Mouse (Mus musculus) lung, postnatal 10 days (tissue): ENCODE data around the gene Slc5a3.

Experiments
- DNase-seq: peaks from one replicate; pipeline ENCODE4 v3.0.0; 2021

Slc5a3 gene

GRCm38 (mm10) chr16:92057852-92058643 lies at the start of gene Slc5a3, which contains the start of the genes Mrps6 and Gm49711:
Gene Slc5a3, plus strand, starts transcription at chr16:92058322.
Gene Mrps6, plus strand, starts transcription at chr16:92058270.
Gene Gm49711, plus strand, starts transcription at chr16:92058316.
- peak; percentile 84 for DNase-seq

- no peak for DNase-seq
These were observed 48.5 kb upstream of the Slc5a3 start for GRCm38 (mm10) chr16:92009586-92009985.

DNA sequence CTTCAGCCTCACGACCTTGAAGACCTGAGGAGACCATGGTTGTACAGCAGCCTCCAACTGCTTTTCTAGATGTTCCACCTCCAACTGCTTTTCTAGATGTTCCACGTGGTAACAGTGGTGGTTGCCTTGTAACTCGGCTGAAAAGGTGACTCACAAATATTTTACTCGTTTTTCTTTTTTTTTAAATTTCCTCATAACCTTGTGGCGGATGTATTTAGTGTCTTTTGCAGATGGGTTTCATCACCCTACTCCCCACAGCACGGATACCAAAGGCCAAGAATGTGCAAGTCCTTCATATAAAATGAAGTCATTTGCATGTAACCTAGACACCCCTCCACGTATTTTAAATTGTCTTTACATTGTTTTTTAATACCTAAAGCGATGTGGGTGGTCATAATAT lies 41.3 kb upstream of the Slc5a3 start:
- DNase-seq, result no peak

DNA sequence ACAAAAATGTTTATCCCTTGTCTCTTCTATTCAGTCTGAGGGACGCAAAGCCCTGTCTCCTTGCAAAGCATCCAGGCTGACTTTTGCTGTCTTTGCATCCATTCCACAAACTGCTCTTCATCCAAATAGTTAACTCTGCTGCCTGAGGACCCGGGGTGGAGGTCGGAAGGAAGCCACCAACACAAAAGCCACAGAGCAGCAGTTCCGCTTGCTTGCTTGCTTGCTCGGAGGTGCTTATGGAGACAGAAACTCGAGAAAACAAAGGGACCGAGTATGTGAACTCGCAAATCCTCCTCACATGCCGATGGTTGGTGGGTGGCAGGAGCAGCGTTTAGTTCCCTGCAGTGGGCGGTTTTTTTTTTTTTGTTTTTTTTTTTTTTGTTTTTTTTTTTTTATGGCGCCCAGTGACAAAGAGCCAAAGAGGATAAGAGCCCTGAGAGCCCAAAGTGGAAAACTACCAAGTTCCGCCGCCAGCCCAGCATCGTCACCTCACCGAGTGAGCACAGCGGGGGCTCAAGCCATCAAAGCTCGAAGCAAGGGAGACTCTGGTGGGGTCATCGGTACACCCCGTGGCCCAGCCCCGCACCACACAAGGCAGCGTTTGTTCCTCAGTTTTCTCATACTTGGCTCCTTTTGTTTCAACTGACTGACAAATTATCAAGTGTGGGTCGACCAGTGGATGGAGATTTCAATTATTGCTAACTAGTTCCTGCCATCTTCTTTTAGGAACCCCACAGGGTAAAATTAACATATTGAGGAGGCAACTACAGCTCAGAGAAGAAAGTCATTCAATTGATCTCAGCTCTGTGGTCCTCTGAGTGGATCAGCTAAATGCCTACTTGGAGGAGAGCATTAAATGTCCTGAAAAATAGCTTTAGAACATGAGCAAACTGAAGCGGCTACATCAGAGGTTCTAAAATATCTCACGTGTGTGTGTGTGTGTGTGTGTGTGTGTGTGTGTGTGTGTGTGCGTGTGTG lies 38.7 kb upstream of the Slc5a3 start:
- peak; percentile 63 for DNase-seq

GRCm38 (mm10) chr16:92021656-92022400 lies 36.3 kb upstream of the Slc5a3 start:
- DNase-seq, result no peak

- DNase-seq, result no peak
These were observed 35.4 kb upstream of the Slc5a3 start for GRCm38 (mm10) chr16:92022494-92023283.

DNA sequence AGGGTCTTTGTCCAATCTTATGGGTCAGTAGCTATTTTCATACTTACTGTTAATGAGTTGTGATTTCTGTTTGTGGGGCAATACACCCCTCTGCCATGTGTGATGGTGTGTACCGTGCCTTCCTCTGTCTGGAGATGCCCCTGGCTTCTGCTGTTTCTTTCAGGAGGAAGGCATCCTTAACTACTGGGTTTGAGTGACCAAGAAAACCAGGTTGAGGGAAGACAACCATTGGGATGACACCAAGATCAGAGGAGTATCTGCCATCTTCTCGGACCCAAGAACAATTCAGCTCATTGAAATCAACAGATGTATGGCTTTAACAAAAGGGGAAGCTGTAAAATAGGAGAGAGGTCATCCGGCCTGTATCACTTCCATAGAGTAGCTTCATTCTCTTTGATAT lies 24.8 kb upstream of the Slc5a3 start:
- no peak for DNase-seq

DNA sequence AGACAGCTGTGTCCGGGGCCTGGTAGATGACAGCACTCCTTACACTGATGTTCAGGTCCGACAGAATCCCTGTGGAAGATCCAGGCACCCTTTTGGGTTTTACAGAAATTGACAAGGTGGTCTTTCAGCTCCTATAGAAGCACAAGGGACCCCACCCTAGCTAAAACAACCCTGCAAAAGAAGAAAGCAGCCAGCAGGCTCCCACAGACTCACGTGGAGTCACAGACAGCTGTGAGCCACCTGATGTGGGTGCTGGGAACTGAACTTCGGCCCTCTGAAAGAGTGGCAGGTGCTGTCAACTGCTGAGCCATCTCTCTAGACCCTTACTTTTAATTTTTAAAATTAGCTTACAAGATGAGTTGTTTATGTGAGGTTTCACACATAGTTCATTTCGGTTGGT lies 23.4 kb upstream of the Slc5a3 start:
- no peak for DNase-seq

DNA sequence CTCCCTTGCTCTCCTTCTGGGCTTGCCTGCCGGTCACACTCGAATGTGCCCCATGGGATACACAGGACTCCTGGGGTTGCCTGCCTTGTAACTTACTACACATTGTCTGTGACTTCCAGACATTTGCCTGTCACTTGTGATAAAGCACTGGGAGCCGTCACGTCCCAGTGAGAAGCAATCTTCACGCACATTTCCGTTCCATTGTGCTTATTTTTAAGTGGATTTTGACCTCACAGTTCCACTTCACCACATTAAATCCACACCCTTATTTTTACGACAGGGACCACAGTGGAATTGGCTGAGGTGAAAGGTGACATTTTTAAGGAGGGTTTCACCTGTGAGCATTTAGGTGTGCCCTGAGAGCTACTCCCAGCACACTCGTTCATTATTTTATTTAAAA lies 21.4 kb upstream of the Slc5a3 start:
- no peak for DNase-seq

- no peak for DNase-seq
These were observed 20.1 kb upstream of the Slc5a3 start for GRCm38 (mm10) chr16:92037891-92038607.

GRCm38 (mm10) chr16:92039421-92039820 lies 18.7 kb upstream of the Slc5a3 start:
- peak; percentile 23 for DNase-seq

DNA sequence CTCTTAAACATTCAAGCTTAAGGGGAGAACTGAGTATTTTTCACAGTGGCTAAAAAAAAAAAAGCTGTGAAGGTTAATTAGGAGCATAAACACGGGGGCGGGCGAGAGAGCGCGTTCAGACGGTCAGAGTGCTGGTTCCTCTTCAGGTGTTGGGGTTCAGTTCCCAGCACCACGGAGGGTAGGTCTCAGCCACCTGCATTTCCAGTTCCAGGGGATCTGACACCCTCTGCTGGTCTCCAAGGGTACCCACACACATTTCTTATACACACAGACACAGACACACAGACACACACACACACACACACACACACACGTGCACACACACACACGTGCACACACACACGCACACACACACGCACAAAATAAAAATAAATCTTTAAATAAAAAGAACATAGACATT lies 18.2 kb upstream of the Slc5a3 start:
- DNase-seq, result no peak

DNA sequence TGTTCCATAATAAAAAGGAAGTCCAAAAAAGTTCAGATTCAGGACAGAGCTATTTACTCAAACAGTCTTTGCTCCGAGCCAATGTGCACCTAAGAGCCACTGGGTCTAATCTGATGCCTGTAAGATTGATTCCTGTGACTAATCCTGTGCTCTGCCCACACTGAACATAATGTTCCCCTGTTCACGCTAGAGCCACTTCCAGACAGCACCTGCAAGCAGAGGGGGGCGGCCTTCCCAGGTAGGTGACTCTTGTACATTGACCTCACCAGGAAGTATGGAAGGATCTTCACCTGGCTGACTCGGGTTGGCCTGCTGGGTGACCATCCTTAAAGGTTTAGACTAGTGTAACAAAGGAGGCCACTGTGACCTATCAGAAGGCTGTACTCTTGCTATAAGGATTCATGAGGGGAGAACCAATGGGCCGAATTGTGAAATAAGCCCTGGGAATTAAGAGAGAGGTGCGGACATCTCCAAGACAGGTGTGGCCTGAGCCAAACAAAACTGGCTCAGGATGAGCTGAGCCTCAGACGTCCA lies 6.3 kb upstream of the Slc5a3 start:
- no peak for DNase-seq

- DNase-seq, result peak; percentile 10
These were observed 5.6 kb upstream of the Slc5a3 start for GRCm38 (mm10) chr16:92052569-92052968.

- no peak for DNase-seq
These were observed 1.4 kb upstream of the Slc5a3 start for GRCm38 (mm10) chr16:92056711-92057110.

DNA sequence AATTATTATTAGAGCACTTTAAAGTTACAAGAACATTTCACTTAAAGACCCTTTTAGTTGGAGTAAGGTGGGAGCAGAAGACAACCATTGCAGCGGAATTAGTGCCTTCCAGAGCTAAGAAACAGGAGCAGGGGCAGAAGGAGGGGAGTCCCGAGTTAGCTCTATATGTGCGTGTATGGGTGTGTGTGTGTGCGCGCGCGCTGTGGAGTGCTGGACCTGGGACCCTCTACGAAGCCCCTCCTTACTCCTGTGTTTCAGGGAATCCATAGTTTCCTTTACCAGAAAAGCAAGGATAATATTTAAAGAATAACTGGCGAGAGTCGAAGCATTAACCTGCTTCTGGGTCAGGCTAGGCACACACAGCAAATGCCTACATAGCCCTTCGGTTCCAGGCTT lies 668 bp upstream of the Slc5a3 start:
- no peak for DNase-seq

GRCm38 (mm10) chr16:92058644-92059620 lies 810 bp downstream of the Slc5a3 start:
- peak; percentile 13 for DNase-seq

GRCm38 (mm10) chr16:92060213-92060612 lies 2.1 kb downstream of the Slc5a3 start:
- no peak for DNase-seq

GRCm38 (mm10) chr16:92061586-92061985 lies 3.5 kb downstream of the Slc5a3 start:
- no peak for DNase-seq

DNA sequence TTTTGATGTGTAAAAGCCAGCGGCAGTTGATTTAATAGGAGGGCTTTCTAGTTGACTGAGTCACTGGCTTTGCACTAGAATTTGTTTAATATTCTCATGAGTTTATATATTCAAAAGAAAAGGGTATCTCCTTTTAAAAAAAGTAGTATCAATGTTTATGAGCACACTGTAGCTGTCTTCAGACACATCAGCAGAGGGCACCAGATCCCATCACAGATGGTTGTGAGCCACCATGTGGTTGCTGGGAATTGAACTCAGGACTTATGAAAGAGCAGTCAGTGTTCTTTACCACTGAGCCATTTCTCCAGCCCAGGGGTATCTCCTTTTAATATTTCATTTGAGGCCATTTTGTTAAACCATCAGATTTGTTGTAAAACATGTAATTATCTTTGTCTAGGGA lies 4.7 kb downstream of the Slc5a3 start:
- no peak for DNase-seq
